Mouse (Mus musculus) brain, embryonic 14.5 days (tissue): Measurements from ENCODE around the gene Mettl9. TPM values are rescaled to one million over a fixed set of nuclear protein-coding genes. Genes with fewer than 3 reads are reported as not detected.

Experiments
- DNase-seq: peaks from one replicate; pipeline ENCODE4 v3.0.0-alpha.2; 2011; ENCODE audit warnings: low read depth
- CTCF ChIP-seq: fragments of 200-500 bp; IDR thresholded peaks from 2 replicates; pipeline ENCODE4 v1.5.1; 2012; ENCODE audit warnings: inconsistent platforms, mild to moderate bottlenecking, moderate library complexity, borderline replicate concordance; ENCODE audit not compliant: insufficient read depth, insufficient read length; ENCODE audit errors: extremely low read depth
- POLR2A ChIP-seq: fragments of 200-500 bp; IDR thresholded peaks from 2 replicates; pipeline ENCODE4 v1.6.1; 2012; ENCODE audit warnings: mild to moderate bottlenecking, inconsistent platforms, borderline replicate concordance; ENCODE audit not compliant: poor library complexity, insufficient read depth, insufficient read length, severe bottlenecking; ENCODE audit errors: extremely low read depth
- polyA plus RNA-seq: library from polyadenylated mRNA; depleted of rRNA; stranded (reverse); fragments of >200 nt; gene quantifications from 2 replicates; pipeline ENCODE4 v1.2.3, GENCODE M21; 2012; rRNA removed

The Mettl9 gene
- polyA plus RNA-seq: 103 and 112 TPM in 2 replicates

DNA sequence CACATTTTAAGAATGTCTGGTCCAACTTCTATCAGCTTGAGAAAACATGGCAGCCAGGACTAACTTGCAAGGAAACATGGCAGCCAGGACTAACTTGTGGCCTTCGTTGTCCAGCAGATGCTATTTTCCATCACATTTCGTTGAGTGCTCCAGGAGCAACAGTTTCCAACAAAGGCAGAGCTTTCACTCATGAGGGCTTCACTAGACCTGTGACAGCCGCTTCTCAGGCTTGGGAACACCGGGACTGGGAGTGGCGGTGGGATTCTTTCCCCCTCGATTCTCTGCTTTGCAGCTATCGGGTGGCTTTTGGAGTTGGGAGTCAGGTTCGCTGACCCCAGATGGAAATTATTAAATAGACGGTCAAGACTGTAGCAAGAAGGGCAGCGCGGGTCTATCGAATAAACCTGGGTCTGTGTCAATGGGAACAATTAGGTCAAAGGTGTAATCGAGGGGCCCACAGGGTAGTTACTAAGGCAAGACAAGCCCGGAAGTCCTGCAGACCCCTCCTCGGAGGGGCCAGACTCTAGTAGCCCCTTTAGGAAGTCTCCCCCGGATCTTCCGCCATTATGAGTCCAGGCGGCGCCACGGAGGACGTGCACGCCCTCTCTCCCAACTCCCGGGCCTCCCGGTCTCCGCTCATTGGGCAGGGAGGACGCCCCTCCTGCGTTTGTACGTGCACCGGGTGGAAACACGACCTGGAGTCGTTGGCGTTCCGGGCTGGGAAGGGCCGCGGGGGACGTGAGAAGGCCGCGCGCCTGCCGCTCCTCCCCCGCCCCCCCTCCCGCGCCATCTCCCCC lies at the start of gene Mettl9:
Gene Mettl9, plus strand, starts transcription at position 590 of the 797 bp plus-strand sequence.
- DNase-seq: peak; percentile 99
- peak; percentile 73; the same call in 1 of the 2 replicates for TF ChIP-seq POLR2A
- TF ChIP-seq CTCF: no peak

DNA sequence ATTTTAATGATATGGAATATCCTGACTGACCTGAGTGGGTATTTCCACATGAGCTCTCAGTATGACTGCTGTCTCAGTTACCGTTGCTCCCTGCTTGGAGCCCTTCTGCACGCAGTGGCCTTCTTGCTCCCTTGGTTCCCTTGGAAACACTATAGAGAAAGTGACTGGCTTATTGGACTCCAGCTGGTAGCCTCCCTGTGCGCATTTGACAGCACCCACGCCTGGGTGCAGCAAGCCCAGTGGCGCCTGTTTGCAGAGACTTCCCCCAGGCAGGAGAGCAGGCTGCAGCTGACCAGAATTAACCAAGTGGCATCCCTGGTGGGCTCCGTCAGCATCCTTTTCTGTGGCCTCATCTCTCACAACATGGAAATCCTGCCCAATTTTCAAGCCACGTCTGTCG lies 43.1 kb upstream of the Mettl9 start:
- TF ChIP-seq POLR2A: no peak
- TF ChIP-seq CTCF: no peak
- DNase-seq: no peak

DNA sequence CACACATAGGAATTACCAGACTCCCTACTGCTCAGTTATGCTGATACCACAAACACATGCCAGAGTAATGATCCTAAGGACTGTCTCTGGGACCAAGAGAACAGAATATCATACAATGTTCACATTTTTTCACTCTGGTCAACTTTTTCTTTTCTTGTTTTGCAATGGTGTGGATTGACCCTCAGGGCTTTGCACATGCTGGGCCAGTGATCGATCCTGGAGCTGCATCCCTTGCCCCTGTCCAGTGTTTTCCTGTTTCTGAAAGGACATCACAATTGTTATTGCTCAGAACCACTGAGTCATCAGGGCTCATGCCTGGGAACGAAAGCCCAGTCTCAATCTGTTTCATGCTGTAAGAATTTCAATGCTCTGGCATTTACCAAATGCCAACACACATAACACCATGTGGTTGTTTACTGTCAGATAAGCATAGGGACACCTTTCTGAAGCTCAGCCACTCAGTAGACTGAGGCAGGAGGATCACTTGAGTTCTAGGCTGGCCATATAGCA lies 35.2 kb upstream of the Mettl9 start:
- TF ChIP-seq CTCF (no peak), POLR2A (no peak)
- DNase-seq: no peak

DNA sequence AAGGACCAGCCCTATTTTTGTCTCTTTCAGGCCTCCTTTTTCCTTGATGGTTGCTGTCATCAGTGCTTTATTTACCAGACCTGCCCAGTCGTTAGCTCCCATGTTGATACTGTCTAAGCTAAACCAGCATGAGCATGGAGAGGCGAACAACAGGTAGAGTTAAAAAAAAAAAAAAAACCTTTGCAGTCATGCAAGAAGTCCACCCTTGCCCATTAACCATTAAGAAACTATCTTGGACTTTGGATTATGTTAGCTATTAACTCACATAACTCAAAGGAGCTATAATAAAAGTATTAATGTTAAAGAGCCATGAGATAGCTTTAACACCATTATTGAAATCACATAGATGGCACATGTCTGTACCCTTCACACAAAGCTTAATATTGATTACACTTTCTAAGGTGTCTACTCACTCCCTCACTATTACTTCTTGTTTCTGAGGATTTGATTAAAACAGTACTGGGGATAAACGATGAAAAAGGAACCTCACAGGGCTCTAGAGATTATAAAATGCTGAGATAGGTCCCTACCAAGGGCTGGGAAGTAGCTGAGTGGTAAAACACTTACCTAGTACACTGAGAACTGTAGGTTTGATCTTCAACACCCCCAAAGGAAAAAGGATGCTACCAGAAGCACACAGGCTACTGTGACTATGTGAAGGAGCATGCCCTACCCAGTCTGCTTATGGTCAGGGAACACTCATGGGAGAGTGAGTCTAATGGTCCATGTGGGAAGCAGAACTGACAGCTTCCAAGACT lies 34.0 kb upstream of the Mettl9 start:
- DNase-seq: no peak

DNA sequence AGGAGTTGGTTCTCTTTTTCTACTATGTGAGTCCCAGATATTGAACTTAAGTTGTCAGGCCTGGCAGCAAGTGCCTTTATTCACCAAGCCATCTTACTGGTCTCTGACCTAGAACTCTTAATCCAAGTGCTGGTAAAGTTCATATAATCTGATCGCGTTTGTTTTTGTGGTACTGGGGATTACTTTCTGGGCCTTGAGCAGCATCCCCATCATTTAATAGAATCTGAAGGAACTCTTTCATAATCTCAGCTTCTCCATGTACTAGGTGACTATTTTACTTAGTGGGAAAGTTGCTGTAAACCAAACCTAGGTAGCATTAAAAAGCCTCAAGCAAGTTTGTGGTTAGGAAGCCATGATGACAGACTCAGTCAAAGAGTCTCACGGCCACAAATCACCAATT lies 32.4 kb upstream of the Mettl9 start:
- DNase-seq: no peak
- TF ChIP-seq POLR2A (no peak), CTCF (no peak)

More for the DNA sequence above, 34.0 kb upstream of the Mettl9 start:
- no peak for TF ChIP-seq POLR2A

DNA sequence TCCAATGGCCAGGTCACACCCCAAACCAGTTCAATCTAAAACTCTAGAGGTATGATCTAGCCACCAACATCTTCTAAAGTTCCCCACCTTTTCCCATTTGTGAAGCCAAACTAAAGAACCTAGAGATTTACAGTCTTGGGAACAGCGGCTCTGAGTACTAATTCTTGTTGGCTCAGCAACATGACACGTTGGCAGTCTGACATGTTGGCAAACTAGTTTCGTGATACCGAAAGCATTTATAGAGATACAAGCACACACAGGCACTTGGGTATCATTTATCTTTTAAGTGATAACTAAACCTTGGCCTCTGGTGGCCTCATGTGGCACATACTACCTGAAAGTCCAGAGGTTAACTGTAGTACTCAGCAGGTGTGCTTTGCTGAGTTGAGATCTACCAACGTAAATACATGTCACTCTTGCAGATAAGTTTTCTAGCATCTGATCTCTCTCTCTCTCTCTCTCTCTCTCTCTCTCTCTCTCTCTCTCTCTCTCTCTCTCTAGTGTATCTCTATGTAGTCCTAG lies 31.8 kb upstream of the Mettl9 start:
- DNase-seq: peak; percentile 11

DNA sequence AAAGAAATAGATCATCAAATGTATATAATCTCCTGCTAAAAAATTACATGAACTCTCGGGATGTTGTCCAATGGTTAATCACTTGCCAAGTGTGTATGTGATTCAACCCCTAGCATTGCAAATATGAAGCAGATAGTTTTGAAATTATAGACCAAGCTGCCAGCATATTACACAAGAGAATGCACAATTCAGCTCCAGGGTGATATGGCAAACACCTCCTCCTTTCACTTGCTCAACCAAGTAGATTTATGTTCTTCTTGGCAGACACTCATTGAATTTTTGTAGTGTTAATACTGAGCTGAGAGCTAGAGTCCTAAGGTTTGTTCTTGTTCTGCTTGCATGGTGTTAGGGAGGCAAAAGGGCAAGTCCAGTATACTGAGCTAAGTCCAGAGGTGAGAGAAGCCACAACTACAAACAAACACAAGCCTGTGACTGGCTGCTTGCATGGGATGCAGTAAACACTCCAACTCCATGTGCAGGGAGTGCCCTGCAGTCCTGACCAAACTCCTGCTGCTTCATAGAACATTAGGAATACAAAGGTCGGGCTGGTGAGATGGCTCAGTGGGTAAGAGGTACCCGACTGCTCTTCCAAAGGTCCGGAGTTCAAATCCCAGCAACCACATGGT lies 30.3 kb upstream of the Mettl9 start:
- no peak for DNase-seq
- TF ChIP-seq POLR2A (no peak), CTCF (no peak)

More for the DNA sequence above, 31.8 kb upstream of the Mettl9 start:
- TF ChIP-seq CTCF: no peak
- no peak for TF ChIP-seq POLR2A

DNA sequence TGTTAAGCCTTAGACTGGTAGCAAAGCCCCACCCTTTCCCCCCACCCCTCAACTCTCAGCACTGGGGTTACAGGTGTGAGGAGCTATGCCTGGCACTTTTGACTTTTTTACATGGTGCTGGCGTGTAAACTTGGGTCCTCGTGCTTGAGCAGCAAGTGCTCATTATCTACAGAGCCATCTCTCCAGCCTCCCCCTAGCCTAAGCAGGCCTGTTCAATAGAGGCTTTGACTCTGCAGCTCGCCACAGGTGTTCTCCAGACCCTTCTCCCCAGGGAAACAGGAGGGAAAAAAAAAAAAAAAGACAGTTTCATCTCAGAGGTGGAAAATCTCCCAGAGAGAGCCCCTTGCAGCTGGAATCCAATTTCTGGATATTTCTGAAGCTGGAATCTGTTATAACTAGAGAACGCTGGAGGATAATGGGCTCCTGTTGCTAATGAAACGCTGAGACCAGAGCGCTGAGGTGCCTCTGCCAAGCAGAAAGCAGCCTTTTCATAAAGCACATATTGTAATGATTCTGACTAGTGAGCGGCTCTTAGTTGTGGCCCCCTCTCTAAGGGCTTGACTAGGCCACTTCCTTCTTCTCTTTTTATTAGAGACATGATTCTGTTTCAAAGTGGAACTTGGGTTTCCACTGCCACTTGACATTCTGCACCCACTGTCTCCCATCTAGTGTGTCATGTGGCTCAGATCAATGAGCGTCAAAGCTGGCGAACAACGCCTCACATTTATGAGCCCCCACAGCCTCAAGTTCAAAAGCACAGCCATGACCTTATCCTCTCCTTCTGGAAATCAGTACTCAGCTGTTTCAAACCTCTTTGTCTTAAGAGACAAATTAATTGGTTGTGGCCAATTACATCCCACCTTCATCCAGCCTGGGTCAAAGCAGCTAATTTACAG lies 22.2 kb upstream of the Mettl9 start:
- TF ChIP-seq POLR2A (no peak), CTCF (no peak)
- peak; percentile 56 for DNase-seq

DNA sequence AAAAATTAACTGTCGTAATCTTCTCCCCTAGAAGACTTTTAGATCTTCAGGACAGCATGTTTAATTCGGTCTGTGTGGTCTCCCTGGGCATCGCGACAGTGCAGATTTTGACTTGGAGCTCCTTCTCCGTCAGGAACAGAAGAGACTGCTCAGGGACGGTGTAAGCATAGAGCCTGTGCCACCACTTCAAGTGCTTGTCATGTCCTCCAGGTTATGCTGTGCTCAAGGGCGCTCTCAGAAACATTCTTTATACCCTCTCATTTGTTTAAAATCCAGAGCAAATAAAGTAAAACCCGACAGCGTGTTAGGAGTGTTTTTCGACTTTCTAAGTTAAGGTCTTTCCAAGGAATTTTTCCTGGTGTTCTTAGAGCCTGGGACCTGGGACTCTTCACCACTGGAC lies 19.8 kb upstream of the Mettl9 start:
- no peak for DNase-seq
- TF ChIP-seq POLR2A: no peak
- no peak for TF ChIP-seq CTCF

DNA sequence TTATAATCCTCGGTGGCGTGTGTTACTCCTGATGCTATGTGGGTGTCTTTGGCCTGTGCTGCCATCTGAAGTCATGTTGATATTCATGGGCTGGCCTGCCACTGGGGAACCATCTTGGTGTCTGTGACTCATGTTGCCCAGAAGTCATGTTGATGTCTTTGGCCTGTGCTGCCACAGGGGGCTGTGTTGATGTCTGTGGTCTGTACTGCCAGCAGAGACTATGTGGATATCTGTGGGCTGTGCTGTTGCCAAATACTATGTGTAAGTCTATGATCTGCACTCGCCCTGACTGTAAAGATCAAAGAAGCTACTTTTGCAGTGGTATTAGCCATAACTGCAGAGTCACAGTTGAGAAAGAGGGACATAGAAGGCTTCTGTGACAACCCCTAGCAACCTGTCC lies 15.5 kb upstream of the Mettl9 start:
- DNase-seq: no peak
- no peak for TF ChIP-seq CTCF
- TF ChIP-seq POLR2A: no peak

DNA sequence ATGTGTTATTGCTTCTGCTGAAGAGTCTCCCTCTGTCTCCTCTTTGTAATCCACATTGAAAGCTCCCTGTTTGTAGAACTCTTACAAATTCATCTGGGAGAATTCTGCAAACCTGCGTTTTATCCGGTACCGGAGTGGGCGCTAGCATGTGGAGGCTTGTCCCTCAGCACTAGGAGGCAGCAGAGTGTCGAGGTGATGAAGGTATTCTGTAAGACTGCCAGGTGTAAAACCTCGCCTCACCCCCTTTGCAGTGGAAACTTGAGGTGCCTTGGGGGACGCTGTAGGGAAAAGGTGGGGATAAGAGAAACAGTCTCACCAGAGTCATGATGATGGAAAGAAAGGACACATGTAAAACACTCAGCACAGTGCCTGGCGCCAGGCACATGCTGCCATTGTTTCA lies 14.0 kb upstream of the Mettl9 start:
- DNase-seq: no peak
- no peak for TF ChIP-seq POLR2A
- TF ChIP-seq CTCF: no peak
